Mouse (Mus musculus) MEL-GATA-1-ER (cell line): ENCODE measurements at regions not wholly inside any gene's neighbourhood (a gene's known extent, or its start where the extent isn't known, plus 50 kb on each side); places are given as distances from the start of the nearest gene placed in this dataset.

Experiments
- DNase-seq: peaks from one replicate; pipeline ENCODE4 v3.0.0-alpha.2; 2012; ENCODE audit warnings: low read depth; ENCODE audit errors: extremely low read depth

DNA sequence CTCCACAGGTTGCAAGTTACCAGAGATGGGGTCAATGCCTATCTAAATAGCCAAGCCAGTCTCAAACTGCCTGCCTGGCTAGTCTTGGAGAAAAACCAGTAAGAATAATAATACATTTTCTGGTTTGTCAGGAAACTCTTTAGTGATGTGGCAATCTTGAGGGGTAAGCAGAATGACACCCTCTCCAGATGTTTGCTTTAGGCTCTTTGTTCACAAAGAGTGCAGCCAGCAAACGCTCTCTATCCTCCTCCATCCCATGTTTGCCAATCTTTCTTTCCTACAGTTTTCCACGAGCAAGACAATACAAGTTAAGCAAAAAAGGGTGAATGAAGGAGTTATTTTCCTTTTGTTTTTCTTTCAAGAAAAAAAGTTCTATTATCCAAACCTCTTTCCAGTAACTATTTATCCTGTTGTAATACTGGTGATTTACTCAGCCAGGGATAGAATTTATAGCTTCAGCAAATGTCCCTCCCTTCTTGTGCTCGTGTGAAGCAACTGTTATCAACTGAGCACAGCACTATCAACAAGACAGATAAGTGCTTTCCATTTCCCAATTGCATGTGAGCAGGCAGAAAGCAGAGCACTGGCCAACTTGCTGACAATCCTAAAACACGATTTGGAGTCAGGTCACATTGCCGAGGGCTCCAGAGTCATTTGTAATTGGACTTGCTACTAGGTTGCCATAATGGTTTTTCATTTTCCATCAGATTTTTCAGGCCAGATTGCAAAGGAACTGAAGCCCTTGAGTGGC is 873.5 kb downstream of the Rapgef2 start:
- DNase-seq = no peak

- DNase-seq = no peak
Observed at GRCm38 (mm10) chr3:78411395-78411794, 874.9 kb downstream of the Rapgef2 start.

DNA sequence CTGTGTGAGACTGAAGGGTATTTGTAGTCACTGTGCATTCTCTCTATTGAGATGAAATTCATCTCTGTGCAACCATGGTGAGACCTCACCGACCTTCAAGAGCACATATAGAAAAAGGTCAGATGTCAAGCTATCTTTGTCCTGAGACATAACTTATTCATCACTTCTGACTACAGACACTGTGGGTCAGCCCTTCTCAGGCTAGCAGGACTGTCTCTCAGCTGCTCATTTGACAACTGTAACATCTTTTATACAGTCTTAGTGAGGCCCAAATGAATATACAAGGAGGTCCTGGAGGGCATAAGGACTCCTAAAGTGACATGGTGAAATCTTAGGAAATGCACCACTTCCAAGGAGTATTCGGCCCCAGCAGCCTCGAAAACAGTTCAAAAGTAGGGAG is 877.1 kb downstream of the Rapgef2 start:
- no peak for DNase-seq

GRCm38 (mm10) chr3:78405760-78406467 is 880.4 kb downstream of the Rapgef2 start:
- DNase-seq = no peak

DNA sequence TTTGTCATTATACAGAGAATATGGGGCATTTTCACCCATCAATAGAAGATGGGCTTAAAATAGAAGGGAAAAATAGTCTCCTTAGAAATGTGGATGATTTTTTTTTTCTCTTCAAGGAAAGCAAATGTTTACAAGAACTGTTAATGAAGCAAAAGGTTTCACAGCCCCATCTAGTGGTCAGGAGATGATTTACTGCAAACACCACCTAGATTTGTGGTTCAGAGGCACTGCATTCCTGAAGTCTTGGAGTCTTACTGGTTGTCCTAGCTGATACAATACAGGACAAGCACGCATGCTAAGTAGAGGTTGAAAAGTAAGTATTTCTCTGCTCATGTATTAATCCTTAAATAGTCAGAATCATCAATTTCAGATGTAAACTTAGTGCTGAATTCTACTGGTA is 927.9 kb downstream of the Rapgef2 start:
- DNase-seq = peak; percentile 36

DNA sequence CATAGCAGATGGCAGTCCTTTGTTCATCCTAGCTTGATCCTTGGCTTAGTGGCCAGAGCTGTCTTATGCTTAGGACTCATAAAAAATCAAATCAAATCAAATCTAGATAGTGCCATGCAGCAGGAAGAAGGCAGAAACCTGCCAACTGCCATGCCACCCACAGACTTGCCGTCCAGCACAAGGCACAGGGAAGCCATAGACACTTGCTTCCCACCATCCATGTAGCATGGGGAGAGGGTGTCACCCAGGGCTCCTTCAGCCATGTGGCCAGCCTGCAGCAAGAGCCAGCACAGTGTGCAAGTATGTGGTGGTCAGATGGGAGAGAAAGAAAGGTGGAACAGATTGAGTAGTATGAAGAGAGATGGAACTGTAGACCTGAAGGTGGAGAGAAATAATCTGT is 946.4 kb downstream of the Rapgef2 start:
- no peak for DNase-seq

DNA sequence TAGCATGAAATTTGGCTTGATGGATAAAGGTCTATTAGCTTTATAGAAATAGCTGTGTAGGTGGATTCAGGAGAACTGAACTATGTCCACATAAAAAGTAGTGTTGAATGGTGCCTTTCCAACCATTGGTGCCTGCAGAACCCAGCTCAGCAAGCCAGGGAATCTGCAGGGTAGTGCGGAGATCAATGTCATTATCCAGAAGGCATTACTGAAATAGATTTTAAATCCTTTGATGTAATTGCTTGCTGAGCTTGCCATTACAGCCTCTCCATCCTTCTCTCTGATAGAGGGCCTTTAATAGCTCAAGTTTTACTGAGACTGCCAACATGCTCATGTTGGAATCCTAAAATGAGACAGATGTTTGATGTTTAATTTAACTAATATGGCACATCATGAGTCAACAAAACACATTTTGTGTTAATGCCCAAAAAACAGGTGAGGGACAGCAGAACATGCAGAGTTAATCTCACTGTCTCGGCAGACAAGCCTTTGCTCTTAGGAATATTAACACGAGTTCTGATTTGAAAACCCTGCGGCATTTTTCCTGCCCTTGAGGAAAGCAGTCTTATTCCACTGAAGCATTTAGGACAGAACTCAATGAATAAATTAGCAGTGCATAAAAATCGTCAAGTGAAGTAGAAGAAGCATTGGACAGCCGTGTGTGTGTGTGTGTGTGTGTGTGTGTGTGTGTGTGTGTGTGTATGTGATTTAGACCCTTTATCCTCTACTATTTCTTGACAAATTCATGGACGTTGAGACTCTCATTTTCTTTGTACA is 974.5 kb downstream of the Rapgef2 start:
- no peak for DNase-seq

DNA sequence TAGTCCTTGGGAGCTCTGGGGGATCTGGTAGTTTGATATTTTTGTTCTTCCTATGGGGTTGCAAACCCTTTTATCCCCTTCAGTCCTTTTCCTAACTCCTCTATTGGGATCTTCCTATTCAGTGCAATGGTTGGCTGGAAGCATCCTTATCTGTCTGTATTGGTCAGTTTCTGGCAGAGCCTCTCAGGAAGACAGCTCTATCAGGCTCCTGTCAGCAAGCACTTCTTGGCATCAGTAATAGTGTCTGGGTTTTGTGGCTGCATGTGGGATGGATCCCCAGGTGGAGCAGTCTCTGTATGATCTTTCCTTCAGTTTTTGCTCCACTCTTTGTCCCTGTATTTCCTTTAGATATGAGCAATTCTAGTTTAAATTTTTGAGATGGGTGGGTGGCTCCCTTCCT is 985.8 kb downstream of the Rapgef2 start:
- peak; percentile 6 for DNase-seq

- no peak for DNase-seq
Observed at GRCm38 (mm10) chr3:78291894-78292293, 994.4 kb downstream of the Rapgef2 start.

DNA sequence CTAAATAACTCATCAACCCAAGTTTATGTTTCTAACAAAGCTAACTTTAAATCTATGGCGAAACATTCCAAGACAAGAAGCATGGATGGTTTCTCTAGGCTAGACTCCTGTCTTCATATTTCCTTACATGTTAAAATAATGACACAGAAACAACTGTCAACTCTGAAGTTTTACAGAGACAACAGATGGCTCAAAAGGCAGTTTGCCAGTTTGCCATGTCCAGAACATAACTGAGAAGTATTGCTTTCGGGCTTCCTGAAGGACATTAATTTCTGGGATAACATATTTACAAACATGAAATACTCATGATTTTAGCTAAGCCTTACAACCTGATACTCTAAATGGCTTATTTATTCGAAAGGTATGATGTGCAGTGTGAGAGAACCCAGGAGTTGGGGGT is 1002.2 kb downstream of the Rapgef2 start:
- no peak for DNase-seq

DNA sequence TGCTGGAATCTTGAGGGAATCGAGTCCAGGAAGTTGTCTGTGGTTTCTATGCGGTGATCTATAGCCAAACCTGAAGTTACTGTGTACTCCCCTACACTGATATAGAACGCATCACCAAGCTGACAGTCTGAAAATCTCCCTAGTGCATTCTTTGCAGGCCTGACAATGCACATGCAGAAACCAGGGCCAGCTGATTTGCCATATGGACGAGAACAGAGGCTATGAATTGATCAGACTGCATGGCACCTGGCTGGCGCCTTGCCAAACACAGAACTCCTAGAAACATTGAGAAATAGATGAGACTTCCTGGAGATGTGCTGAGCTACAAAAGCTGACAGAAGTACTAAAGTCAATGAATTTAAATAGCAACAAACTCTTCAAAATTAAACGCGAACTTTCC is 1049.4 kb downstream of the Rapgef2 start:
- DNase-seq = no peak

DNA sequence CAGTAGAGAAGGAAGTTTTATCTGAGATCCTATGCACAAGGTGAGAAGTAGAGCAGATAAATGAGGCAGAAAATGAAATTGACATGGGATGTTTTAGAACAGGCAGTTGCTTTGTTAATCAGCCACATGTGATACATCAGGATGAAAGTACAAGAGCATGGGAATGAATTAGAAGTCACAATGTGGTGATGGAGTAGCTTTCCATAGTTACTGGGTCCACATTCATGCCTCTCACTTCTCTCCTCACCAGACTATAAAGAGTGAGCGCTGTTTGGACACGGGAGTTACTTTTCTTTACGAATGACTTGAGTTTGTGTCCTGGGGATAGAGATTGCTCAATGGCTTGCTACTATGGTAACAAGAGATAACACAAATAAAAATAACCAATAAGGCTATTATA is 1076.6 kb downstream of the Rapgef2 start:
- no peak for DNase-seq

- no peak for DNase-seq
Observed at GRCm38 (mm10) chr3:78162601-78163000, 1123.7 kb downstream of the Rapgef2 start.

- no peak for DNase-seq
Observed at GRCm38 (mm10) chr3:78158450-78158849, 1127.9 kb downstream of the Rapgef2 start.
